Mouse (Mus musculus) bone marrow macrophage, adult 2 months (primary cell): ENCODE results near the gene Fam71b. TPM values are rescaled to one million over a fixed set of nuclear protein-coding genes. Genes with fewer than 3 reads are reported as not detected.

Experiments
- H3K27ac ChIP-seq: 2 replicates; pipeline ENCODE4 v1.5.1; 2012; ENCODE audit warnings: low read depth, low read length; ENCODE audit not compliant: insufficient read depth
- H3K4me1 ChIP-seq: 2 replicates; pipeline ENCODE4 v1.6.1; 2012; ENCODE audit warnings: low read length; ENCODE audit not compliant: control insufficient read depth, insufficient read depth
- H3K4me3 ChIP-seq: 2 replicates; pipeline ENCODE4 v1.5.1; 2012; ENCODE audit warnings: mild to moderate bottlenecking, low read length, moderate library complexity; ENCODE audit not compliant: insufficient read depth
- CTCF ChIP-seq: IDR thresholded peaks from 2 replicates; pipeline ENCODE4 v1.5.1; 2012; ENCODE audit warnings: low read depth, mild to moderate bottlenecking, low read length, moderate library complexity
- POLR2A ChIP-seq: IDR thresholded peaks from 2 replicates; pipeline ENCODE4 v1.6.1; 2012; ENCODE audit warnings: mild to moderate bottlenecking, low read depth, low read length, borderline replicate concordance
- polyA plus RNA-seq: library from polyadenylated mRNA; stranded (reverse); fragments of >200 nt; gene quantifications from 2 replicates; pipeline ENCODE4 v1.2.4, GENCODE M21; 2012; ENCODE audit not compliant: missing spikeins, insufficient read depth, insufficient read length

Fam71b gene
- polyA plus RNA-seq, 1 experiment, result not detected

- H3K27ac ChIP-seq, result no peak overlapping the region
- TF ChIP-seq CTCF (0 out of 2 replicates have a peak, but pooled peaks have one; percentile 26), POLR2A (no peak)
- H3K4me1 ChIP-seq, result peaks cover 13% of the 10 kb centered on the region
- peak overlapping the region; percentile 25 for H3K4me3 ChIP-seq
These were observed 51.5 kb downstream of the Fam71b start for GRCm38 (mm10) chr11:46447644-46448484.

- TF ChIP-seq POLR2A (no peak), CTCF (no peak)
- Histone ChIP-seq H3K4me1 (peaks cover 21% of the 10 kb centered on the region), H3K27ac (no peak overlapping the region), H3K4me3 (no peak overlapping the region)
These were observed 53.2 kb downstream of the Fam71b start for GRCm38 (mm10) chr11:46449461-46450080.

- H3K4me1 ChIP-seq, result peaks cover 22% of the 10 kb centered on the region
- TF ChIP-seq CTCF, result no peak
- no peak for TF ChIP-seq POLR2A
- peak within 1 kb of the TSS; percentile 56 for H3K27ac ChIP-seq
- peak within 1 kb of the TSS; percentile 38 for H3K4me3 ChIP-seq
These were observed 58.2 kb downstream of the Fam71b start, which contains the start of gene Havcr2 for GRCm38 (mm10) chr11:46454453-46455045. TSS of gene Havcr2 (plus strand) at chr11:46454935.

Other genes starting within 250 kb of the Fam71b start
- not detected in 2 replicates for gene Nipal4, start 230.1 kb upstream of the Fam71b start, polyA plus RNA-seq
- not detected in 2 replicates for gene Fndc9, start 161.0 kb upstream of the Fam71b start, polyA plus RNA-seq
- gene Cyfip2, start 83.7 kb upstream of the Fam71b start, polyA plus RNA-seq, result 10.3 and 11.4 TPM in 2 replicates
- gene Itk, start 7.0 kb upstream of the Fam71b start, polyA plus RNA-seq, result 0.35 TPM in 1 of 2 replicates, not detected in the other
- gene Med7, start 40.4 kb downstream of the Fam71b start, polyA plus RNA-seq, result 33.4 and 39.9 TPM in 2 replicates
- 22.1 and 27.7 TPM in 2 replicates for gene Havcr2, start 58.4 kb downstream of the Fam71b start, polyA plus RNA-seq
- not detected in 2 replicates for gene Gm12169, start 127.7 kb downstream of the Fam71b start, polyA plus RNA-seq
- gene BC053393, start 175.0 kb downstream of the Fam71b start, polyA plus RNA-seq, result not detected in 2 replicates
- gene Dppa1, start 232.7 kb downstream of the Fam71b start, polyA plus RNA-seq, result not detected in 2 replicates